Mouse (Mus musculus) G1E-ER4 (cell line): ENCODE results near the gene Adprm. TPM values are rescaled to one million over a fixed set of nuclear protein-coding genes. Genes with fewer than 3 reads are reported as not detected.

Source experiments
- GATA1 ChIP-seq: IDR thresholded peaks from one replicate; pipeline ENCODE4 v1.8.0; 2012; ENCODE audit warnings: low read length, inconsistent platforms
- polyA plus RNA-seq: library from polyadenylated mRNA; stranded (reverse); fragments of >175 nt; gene quantifications from 2 replicates; pipeline ENCODE4 v1.2.3, GENCODE M21; 2012

Gene Adprm
- polyA plus RNA-seq = 0.44 and 0.45 TPM in 2 replicates

- no peak for TF ChIP-seq GATA1
These were observed at the start of gene Adprm, which contains the start of gene Sco1 for GRCm38 (mm10) chr11:67052321-67052952. Gene Adprm (minus strand): TSS chr11:67052594. Gene Sco1 (plus strand): TSS chr11:67052670.

- TF ChIP-seq GATA1 = no peak
These were observed 49.3 kb upstream of the Adprm start for GRCm38 (mm10) chr11:67101713-67102112.

GRCm38 (mm10) chr11:67100169-67100568 is 47.8 kb upstream of the Adprm start:
- TF ChIP-seq GATA1 = no peak

GRCm38 (mm10) chr11:67099241-67099640 is 46.8 kb upstream of the Adprm start:
- TF ChIP-seq GATA1 = no peak

GRCm38 (mm10) chr11:67098427-67098826 is 46.0 kb upstream of the Adprm start:
- no peak for TF ChIP-seq GATA1

- no peak for TF ChIP-seq GATA1
These were observed 45.3 kb upstream of the Adprm start for GRCm38 (mm10) chr11:67097709-67098108.

GRCm38 (mm10) chr11:67094470-67094869 is 42.1 kb upstream of the Adprm start:
- no peak for TF ChIP-seq GATA1

- no peak for TF ChIP-seq GATA1
These were observed 41.3 kb upstream of the Adprm start for GRCm38 (mm10) chr11:67093652-67094051.

GRCm38 (mm10) chr11:67093201-67093600 is 40.8 kb upstream of the Adprm start:
- TF ChIP-seq GATA1 = no peak

- TF ChIP-seq GATA1 = no peak
These were observed 34.8 kb upstream of the Adprm start for GRCm38 (mm10) chr11:67087225-67087624.

- TF ChIP-seq GATA1 = no peak
These were observed 34.2 kb upstream of the Adprm start for GRCm38 (mm10) chr11:67086467-67087164.

GRCm38 (mm10) chr11:67085489-67085888 is 33.1 kb upstream of the Adprm start:
- no peak for TF ChIP-seq GATA1

GRCm38 (mm10) chr11:67083712-67084340 is 31.4 kb upstream of the Adprm start:
- no peak for TF ChIP-seq GATA1

- no peak for TF ChIP-seq GATA1
These were observed 30.8 kb upstream of the Adprm start for GRCm38 (mm10) chr11:67083239-67083638.

GRCm38 (mm10) chr11:67082793-67083192 is 30.4 kb upstream of the Adprm start:
- no peak for TF ChIP-seq GATA1

- no peak for TF ChIP-seq GATA1
These were observed 29.8 kb upstream of the Adprm start for GRCm38 (mm10) chr11:67082188-67082587.
